Mouse (Mus musculus) small intestine, adult 2 months (tissue): ENCODE measurements around the gene Rbm44.

Source experiments
- CTCF ChIP-seq: fragments of 200-500 bp; IDR thresholded peaks from 2 replicates; pipeline ENCODE4 v1.5.1; 2012; ENCODE audit warnings: low read depth, mild to moderate bottlenecking, control low read depth, inconsistent platforms, low read length, moderate library complexity, mixed read lengths; ENCODE audit not compliant: insufficient replicate concordance, insufficient read length; ENCODE audit errors: extremely low read depth
- POLR2A ChIP-seq: fragments of 200-500 bp; IDR thresholded peaks from 2 replicates; pipeline ENCODE4 v1.6.1; 2012; ENCODE audit warnings: low read depth, mild to moderate bottlenecking, control low read depth, inconsistent platforms, low read length, moderate library complexity

DNA sequence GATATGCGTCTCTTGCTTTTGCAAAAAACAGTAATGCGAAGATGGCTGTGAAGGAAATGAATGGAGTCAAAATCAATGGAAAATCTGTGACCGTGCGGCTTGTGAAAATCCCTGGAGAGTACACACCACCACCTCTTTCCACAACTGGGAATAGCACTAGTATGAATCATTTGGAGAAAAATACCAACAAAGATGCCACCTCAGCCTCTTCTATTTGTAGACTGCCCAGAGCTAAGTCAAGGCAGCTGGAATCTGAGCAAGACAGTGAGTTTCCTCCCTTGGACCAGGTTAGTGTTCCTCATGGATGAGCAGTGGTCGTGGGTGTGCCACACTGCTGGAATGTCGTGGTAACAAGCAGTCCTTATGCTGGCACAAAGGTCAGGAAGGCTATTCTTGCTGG lies 21.9 kb downstream of the Rbm44 start:
- TF ChIP-seq POLR2A (no peak), CTCF (no peak)
